Mouse (Mus musculus) lung, postnatal 14 days (tissue): ENCODE data around the gene Ak1.

Source experiments
- DNase-seq: peaks from one replicate; pipeline ENCODE4 v3.0.0; 2021

The Ak1 gene

DNA sequence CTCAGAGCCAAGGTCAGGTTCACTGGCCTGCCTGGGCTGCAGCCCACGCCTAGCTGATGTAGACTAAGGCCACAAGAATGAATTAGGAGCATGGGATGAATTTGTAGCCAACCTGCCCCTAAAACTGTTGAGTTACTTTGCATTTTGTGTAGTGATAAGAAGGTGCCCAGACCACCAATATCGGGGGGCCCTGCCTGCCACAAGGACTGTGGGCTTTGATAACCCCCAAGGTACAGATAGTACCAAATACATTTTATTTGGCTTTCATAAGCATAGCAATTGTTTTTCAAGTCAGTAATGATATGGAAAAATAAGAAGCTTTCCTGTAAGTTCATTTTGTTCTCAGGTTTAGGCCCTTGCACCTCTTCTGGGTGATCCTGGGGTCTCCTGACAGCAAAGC, 37.3 kb downstream of the Ak1 start:
- DNase-seq = no peak

DNA sequence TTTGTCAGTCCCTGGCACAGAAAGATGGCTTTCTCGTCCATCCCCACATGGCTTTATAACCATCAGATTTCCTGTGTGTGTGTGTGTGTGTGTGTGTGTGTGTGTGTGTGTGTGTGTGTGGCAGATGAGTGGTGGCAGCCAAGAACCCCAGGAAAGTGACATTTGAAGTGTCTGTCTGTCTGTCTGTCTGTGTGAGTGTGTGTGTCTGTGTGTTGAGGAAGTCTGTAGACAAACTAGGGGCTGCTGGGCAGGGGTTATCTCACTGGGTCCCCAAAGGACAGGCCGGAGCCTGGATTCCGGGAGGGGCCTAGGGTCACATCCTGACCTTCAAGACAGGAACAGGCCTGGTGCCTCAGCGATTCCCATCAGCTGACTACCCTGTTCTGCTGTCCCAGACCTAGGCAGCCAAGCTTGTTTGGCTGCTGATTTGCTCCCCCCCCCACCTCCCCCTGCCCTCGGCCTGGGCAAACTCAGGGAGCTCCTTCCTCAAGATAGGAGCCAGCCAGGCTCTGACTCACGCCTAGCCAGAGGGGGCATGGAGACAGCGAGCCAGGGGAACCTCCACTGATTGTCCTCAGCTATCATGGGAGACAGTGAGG, 40.0 kb downstream of the Ak1 start:
- peak; percentile 55 for DNase-seq

DNA sequence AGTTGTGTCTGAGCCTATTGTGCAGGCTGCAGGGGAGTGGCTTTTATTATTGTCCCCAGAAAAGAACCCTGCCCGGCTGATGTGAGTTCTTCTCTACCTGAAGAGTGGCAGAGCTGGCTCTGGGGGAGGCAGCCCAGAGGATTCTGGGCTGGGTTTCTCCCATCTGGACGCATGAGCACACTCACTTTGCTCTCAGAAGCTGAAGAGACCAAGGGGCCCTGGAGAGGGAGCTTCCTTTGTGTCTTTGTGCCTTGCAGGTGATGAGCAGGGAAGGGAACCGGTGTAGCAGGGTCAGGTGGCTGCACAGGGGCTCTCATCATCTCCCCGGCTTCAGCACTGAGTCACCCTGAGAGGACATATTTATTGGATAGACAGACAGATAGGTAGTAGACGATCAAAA, 40.7 kb downstream of the Ak1 start:
- DNase-seq = no peak

DNA sequence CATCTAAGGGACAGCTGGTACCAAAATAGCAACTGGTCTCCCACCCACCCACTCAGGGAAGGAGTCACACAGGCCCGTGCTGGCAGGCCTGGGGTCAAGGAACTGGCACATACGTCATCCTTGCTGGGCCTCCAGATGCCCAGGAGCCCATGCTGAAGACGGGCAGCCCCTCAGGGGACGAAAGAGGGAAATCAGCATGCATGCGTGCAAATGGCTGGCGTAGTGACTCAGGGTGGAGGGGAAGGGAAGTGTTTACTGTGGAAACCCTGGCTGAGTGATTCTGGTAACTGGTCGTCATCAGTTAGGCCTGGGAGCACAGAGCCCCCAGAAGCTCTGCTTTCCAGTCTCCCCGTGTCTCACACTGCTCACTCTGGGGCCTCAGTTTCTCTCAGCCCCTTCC, 43.8 kb downstream of the Ak1 start:
- DNase-seq = no peak

DNA sequence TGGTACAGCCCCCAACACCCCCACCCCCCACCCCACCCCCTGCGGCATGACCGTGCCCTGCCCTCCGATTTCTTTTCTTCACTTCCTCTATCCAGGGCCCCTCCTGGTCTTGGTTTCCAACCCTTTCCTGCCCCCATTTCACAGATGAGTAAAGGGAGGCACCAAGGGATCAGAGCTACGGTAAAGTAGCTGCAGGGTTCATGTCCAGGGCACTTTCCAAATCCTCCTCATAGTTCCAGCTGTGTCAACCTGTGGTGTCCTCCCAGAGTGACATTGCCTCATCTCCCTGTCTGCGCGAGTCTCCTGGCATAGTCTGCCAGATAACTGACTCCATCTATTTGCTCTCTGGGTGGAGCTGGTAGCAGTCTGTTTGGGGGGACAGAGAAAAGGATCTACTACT, 44.3 kb downstream of the Ak1 start:
- no peak for DNase-seq

DNA sequence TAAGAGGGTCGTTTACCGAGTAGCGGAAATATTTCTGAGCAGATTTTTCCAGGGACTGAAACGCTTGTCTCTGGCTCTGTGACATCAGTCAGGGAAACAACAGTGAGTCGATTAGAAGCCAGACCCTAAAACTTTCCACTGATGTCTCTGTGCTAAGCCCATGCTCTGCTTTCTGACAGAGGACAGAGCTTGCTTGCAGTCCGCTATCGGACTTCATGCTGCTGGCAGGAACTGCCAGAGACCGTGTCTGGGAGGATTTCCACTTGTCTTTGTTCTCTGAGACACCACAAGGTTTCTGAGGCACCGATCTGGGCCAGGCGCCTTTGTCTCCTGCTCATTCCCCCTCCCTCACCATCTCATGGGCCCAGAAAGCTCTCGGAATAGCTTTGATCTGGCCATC, 46.2 kb downstream of the Ak1 start:
- no peak for DNase-seq

DNA sequence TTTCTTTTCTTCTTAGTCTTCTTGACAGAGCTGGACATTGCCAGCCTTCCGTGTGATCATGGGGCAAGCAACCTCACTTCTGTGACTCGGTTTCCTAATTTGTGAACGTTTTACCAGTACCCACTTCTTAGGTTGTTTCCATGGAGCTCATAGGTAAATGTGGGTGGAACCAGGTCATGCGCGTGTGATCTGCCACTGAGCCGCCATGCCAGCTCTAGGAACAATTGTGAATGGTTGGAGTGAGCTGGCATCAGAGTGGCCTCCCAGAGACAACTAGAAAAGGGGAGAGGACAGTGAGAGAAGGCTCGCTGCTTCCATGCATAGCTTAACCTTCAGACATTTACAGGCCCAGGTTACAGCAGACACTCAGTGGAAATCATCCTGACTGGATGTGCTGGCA, 46.6 kb downstream of the Ak1 start:
- no peak for DNase-seq

DNA sequence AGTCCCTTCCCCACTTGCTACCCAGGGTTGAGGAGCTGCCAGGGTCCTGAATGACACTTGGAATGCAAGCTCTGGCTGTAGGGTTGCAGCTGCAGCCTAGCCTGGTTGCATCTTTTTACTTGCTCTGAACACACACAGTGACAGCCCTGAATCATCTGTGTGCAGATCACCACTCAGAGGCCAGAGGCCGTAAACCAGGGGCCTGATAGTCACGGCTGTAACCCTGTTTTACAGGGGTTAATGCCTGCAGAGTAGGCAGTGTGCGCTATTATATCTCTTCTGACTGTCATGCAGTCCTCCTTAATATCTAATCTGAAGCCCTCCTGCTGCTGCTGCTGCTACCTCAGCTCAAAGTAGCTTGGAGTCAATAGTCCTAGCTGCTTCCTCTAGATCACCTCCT, 48.3 kb downstream of the Ak1 start:
- no peak for DNase-seq

DNA sequence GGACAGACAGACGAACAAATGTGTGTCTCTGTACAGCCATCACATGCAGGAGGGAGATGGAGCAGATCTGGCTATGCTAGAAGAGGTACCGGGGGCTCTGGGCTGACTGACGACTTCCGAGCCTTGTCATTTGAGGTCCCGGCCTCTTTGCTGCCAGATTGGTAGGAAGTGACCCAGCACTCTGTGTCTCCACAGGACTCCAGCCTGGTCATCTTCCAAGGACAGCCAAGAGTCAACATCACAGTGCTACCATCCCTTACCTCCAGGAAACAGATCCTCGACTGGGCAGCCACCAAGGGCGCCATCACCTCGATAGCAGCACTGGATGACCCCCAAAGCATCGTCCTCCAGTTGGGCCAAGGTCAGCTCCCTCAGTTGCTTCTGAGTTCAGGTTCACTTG, 49.6 kb downstream of the Ak1 start:
- no peak for DNase-seq

DNA sequence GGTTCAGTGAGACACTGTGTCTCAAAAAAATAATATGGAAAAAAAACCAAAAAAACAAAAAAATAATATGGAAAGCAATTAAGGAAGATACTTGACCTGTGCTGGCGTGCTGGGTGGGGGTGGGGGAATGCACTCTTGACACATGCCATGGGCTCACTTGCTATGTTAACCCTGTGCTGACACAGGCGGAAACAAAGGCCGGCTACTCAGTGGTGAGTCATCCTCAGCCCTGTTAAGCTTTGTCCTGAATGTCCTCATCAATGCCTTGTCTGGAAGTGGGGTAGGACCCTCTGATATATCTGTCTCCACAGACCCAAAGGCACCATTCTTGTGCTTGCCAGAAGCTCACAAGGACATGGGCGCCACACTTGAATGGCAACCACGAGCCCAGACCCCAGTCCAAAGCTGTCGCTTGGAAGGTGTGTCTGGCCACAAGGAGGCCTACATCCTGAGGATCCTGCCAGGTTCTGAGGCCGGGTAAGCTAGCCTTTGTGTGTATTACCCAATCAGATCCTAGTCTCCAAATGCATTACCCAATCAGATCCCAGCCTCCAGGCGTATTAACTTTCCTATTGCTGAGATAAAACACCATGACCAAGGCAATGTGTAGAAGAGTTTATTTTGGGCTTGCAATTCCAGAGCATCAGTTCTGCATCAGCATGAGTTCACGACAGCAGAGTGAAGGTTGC, 50.5 kb downstream of the Ak1 start:
- DNase-seq = no peak

DNA sequence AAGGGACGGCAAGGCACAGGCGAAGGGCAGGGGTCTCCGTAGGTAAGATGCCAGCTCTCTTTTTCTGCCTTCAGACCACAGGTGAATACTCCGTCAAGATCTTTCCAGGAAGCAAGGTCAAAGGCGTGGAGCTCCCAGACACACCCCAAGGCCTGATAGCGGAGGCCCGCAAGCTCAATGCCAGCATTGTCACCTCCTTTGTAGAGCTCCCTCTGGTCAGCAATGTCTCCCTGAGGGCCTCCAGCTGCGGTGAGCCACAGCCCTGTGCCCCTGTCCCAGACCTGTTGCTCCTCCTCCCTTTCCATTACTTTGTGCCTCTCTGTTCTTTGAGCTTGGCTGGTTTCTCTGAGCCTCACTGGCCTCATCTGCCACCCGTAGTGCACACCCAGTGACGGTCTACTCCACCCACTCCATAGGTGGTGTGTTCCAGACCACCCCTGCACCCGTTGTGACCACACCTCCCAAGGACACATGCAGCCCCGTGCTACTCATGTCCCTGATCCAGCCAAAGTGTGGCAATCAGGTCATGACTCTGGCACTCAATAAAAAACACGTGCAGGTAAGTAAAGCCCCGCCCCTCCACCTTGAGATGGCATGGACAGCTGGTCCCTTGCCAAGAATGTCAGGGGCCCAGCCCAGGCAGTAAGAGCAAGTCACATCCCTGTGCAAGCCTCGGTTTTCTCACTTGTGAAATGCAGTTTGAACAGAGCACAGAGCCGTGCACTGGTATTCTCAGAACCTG, 51.8 kb downstream of the Ak1 start:
- DNase-seq = peak; percentile 62

DNA sequence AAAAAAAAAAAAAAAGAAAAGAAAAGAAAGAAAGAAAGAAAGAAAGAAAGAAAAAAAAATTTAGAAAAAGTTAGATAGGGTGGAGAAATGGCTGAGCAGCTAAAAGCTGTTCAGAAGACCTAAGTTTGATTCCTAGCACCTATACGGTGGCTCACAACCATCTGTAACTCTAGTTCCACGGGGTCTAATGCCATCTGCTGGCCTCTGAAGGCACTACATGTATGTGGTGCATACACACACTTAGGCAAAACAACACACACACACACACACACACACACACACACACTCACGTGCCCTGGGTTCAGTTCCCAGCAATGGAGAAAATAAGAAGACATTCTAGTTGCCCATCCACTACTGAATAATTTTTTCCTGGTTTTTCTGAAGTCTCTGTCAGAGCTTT, 55.3 kb downstream of the Ak1 start:
- no peak for DNase-seq

DNA sequence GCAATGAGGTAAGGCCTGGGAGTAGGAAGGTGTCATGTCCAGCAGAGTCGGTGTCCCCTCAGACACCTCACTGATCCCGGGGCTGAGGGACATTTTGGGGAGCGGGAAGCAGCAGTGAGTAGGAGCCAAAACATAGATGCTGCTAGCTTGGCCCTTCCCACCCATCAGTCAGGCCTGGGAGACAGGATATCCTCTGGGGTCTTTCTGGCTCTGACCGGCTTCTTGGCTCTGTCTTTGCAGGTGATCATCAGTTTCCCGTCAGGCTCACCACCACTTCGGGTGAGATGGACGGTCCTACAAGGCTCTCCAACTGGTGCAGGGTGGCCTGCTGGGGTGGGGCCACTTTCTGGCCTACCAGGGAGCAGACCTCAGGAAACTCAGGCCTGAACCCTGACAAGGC, 56.1 kb downstream of the Ak1 start:
- DNase-seq = no peak

DNA sequence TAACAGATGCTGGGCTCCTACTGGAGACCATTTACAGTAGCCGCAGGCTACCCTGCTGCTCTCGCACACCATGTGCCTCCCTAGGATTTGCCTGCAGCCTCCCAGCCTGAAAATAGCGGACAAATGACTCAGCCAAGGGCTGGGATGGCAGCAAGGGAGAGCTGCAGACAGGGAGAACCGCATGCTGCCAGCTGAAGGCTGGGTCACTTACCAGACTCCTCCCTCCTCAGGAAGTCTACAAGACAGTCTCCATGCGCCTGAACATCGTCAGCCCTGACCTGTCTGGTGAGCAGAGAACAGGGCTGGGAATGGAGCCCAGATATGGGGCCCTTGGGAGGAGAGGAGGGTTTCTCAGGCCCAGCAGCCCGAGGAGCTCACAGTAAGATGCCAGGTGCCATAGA, 58.5 kb downstream of the Ak1 start:
- DNase-seq = no peak

DNA sequence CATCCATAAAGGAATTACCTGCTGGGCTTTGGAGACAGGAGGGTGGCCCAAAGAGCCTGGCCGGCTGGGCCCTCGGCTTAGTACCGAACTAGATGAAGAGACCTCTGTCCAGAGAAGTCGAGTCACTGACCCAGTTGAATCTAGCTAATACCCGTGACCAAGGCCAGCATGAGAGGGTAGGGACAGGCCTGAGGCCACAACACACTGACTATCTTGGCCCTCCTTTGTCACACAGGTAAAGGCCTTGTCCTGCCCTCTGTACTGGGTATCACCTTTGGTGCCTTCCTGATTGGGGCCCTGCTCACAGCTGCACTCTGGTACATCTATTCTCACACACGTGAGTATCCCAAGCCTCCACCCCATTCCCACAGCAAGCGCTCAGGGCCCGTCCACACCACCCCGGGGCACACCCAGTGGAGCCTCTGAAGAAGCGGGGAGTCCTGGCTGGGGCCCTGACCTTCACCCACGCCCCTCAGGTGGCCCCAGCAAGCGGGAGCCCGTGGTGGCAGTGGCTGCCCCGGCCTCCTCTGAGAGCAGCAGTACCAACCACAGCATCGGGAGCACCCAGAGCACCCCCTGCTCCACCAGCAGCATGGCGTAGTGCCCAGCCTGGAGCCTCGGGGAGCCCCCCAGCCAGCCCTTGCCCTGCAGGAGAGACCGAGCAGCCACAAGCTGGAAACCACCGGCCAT, 59.5 kb downstream of the Ak1 start:
- no peak for DNase-seq

DNA sequence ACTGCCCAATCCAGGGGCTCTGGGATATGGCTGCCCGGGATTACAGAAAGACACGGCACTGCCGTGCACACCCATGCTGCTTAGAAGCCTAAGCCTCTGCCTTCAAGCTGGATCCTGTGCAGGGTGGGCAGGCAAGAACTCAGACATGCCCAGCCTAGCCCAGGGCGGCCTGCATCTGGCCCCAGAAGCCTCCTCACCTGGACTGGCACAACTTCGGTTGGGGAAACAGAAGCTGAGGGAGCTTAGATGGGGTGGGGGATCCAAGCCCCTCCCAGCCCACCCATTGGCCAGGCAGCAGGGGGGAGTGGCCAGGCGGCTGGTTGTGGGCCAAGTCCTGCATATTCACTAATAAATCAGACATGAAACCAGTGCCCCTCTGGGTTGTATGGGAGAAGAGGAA, 60.2 kb downstream of the Ak1 start:
- no peak for DNase-seq

DNA sequence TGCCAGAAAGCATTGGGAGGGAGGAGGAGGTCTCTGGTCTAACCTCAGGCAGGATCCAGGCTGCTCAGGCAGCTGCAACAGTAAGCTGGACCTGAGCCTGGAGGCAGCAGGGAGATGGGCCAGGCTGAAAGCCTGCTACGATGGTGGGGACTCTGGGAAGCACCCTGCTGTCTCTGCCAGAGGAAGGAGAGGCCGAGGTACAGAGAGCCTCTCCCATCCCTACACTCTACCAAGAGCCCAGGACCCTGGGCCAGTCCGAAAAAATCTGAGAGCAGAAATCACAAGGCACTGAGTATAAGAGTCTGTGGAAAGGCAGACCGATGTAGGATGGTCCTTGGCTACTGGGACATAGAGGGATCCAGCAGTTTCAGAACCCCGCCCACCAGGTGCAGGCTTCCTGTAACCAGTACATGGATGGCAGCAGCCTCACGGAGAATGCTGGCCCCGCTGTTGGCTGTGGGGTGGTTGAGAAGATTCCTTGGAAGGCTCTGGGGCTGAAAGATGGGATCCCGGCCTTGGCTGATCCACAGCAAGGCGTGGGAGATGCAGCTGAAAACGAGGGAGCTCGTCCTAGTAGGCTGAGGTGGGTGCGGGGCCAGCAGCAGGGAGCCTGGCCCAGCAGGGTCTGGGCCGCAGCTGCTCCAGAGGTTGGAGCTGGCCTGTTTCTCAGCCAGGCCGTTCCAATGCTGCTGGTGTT, 61.3 kb downstream of the Ak1 start:
- no peak for DNase-seq

DNA sequence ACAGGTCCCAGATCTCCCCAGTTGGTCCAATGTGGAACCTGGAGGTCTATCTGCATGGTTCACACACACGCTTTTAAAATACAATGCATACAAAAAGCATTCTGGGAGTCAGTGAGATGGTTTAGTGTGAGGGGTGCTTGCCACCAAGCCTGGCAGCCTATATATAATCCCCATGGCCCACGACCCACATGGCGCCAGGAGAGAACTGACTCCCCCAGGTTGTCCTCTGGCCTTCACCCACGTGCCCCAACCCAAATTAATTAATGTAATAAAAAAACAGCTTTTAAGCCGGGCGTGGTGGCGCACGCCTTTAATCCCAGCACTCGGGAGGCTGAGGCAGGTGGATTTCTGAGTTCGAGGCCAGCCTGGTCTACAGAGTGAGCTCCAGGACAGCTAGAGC, 62.1 kb downstream of the Ak1 start:
- DNase-seq = no peak
